Mouse (Mus musculus): ENCODE results near the gene Gm20388.

DNA sequence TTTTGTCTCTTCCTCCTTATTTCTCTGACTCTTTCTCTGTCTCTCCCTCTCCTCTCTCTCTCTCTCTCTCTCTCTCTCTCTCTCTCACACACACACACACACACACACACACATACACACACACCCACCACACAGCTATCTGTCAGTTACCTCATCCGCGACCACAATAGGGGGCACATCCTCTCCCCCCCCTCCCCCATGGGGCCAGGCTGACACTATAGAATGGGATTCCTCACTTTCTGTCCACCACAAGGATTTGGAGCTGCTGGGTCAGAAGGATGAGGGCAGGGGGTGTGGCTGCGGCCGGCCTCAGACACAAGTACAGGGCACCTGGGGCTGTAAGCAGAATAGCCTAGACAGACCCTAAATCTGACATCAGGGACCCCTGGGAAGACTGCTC, 1112.4 kb downstream of the Gm20388 start:
- TF ChIP-seq CTCF (IDR thresholded peaks at IDR 0.05; ENCODE audit: low read depth, low read length) (no peak), EP300 (IDR thresholded peaks at IDR 0.05; ENCODE audit: insufficient read depth, low read depth, low read length) (no peak), POLR2A (IDR thresholded peaks at IDR 0.05; ENCODE audit: insufficient read depth, low read length) (no peak)

Data from ES-Bruce4 (cell line).